Mouse (Mus musculus) cerebellum, adult 2 months (tissue): Measurements from ENCODE around the gene Ptpn3. TPM values are rescaled to one million over a fixed set of nuclear protein-coding genes. Genes with fewer than 3 reads are reported as not detected.

Experiments used
- DNase-seq, 2 experiments: peaks; one replicate each; pipeline ENCODE4 v3.0.0; 2021
- H3K27ac ChIP-seq: fragments of 200-500 bp; 2 replicates; pipeline ENCODE4 v1.5.1; 2012; ENCODE audit warnings: low read length, control low read depth, inconsistent platforms; ENCODE audit not compliant: insufficient read depth
- H3K27me3 ChIP-seq: fragments of 200-500 bp; 2 replicates; pipeline ENCODE4 v1.6.1; 2012; ENCODE audit warnings: inconsistent platforms, mild to moderate bottlenecking, low read length, moderate library complexity; ENCODE audit not compliant: control insufficient read depth, insufficient read depth
- H3K4me1 ChIP-seq: fragments of 200-500 bp; 2 replicates; pipeline ENCODE4 v1.6.1; 2011; ENCODE audit warnings: low read length; ENCODE audit not compliant: control insufficient read depth, insufficient read depth
- H3K4me3 ChIP-seq: fragments of 200-500 bp; replicated peaks from 2 replicates; pipeline ENCODE3; 2011; ENCODE audit warnings: mild to moderate bottlenecking, low read depth, low read length, control low read depth; ENCODE audit not compliant: insufficient read depth
- CTCF ChIP-seq: fragments of 200-500 bp; IDR thresholded peaks from 2 replicates; pipeline ENCODE4 v1.5.1; 2011; ENCODE audit warnings: low read depth, mild to moderate bottlenecking, control low read depth, low read length, moderate library complexity, borderline replicate concordance; ENCODE audit not compliant: insufficient read depth
- POLR2A ChIP-seq: fragments of 200-500 bp; IDR thresholded peaks from 2 replicates; pipeline ENCODE4 v1.6.1; 2011; ENCODE audit warnings: low read length, control low read depth, borderline replicate concordance; ENCODE audit not compliant: insufficient read depth
- WGBS: fragments of 180-500 bp; shearing (Covaris S2); methylation state at CpG from one replicate; pipeline ENCODE4 v1.1.7; 2018; 5-methylcytosine and 5-hydroxymethylcytosine counted together
- polyA plus RNA-seq: library from polyadenylated mRNA; depleted of rRNA; stranded (reverse); fragments of >200 nt; gene quantifications from 2 replicates; pipeline ENCODE4 v1.2.3, GENCODE M21; 2012; rRNA removed

Ptpn3 gene
- polyA plus RNA-seq, 1 experiment, result 13.5 TPM

GRCm38 (mm10) chr4:57140992-57141717 is 160.5 kb downstream of the Ptpn3 start:
- TF ChIP-seq POLR2A, result no peak
- TF ChIP-seq CTCF, result no peak
- Histone ChIP-seq H3K4me1 (peaks cover 30% of the 10 kb centered on the region), H3K27ac (peak overlapping the region; percentile 88), H3K27me3 (no peaks in the 10 kb centered on the region), H3K4me3 (peak overlapping the region; percentile 94)
- 7% methylated on average over 15 of the region's 15 CpGs for WGBS
- peak; percentile 68 to 71 for DNase-seq

Other genes starting within 250 kb of the Ptpn3 start
- 37.4 and 40.4 TPM in 2 replicates for gene Epb41l4b, start 158.4 kb downstream of the Ptpn3 start, polyA plus RNA-seq
- gene Palm2, start 132.4 kb upstream of the Ptpn3 start, polyA plus RNA-seq, result 2.7 and 3.1 TPM in 2 replicates